Mouse (Mus musculus) megakaryocyte, embryonic 14.5 days (primary cell): ENCODE measurements around the gene Gtpbp3.

ENCODE experiments used
- FLI1 ChIP-seq: IDR thresholded peaks from 2 replicates; pipeline ENCODE4 v1.6.1; 2012; ENCODE audit warnings: low read length, inconsistent platforms, mixed read lengths
- GATA1 ChIP-seq: IDR thresholded peaks from 3 replicates; pipeline ENCODE4 v1.6.1; 2012; ENCODE audit warnings: mixed read lengths, low read length, inconsistent platforms, borderline replicate concordance

GRCm38 (mm10) chr8:71534263-71534810 lies 46.4 kb downstream of the Gtpbp3 start:
- no peak for TF ChIP-seq FLI1
- no peak for TF ChIP-seq GATA1
